In the genomic region with DNA sequence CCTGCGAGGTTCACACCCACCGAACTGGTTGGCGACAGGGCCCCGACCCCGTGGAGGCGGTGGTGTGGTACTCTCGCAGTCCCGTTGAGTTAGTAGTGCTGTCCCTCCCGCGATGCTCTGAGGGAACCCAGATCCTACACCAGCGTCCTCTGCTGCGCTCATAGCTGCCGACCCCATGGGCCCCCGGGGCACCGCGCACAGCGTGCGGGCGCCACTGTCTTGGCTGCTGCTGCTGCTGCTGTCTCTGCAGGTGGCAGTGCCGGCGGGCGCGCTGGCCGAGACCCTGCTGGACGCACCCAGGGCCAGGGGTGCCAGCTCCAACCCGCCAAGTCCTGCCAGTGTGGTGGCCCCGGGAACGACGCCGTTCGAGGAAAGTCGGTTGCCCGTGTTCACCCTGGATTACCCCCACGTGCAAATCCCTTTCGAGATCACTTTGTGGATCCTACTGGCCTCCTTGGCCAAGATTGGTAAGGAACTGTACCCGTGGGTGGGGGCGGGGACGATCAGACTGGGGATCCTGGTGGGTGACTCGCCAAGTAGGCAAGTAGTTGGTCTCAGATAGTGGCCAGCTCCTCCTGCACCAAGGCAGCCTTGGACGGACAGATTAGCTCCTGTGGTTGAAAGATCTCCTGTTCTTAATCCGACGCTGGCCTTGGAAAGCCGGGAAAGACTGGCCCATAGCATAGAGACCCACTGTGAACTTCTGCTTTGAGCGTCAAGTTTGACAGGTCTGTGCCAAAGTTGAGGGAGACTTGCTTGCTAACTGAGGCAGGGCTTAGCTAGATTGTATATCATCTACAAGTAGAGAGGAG, we compare ENCODE assay signal across 8 mouse cellular contexts. TPM values are rescaled to one million over a fixed set of nuclear protein-coding genes. Genes with fewer than 3 reads are reported as not detected.
DNase-seq lines count a peak whose midpoint lies in the region; ATAC-seq and TF ChIP-seq lines count a peak whose summit lies in the region.

No protein-coding gene starts in this region.

- 0 out of 2 replicates have a peak, but pooled peaks have one; percentile 37 for ATAC-seq in embryonic facial prominence, embryonic 13.5 days (ENCODE audit: insufficient number of reproducible peaks, insufficient read depth, low FRiP score, low TSS enrichment, low read depth)
- peak; percentile 49 for ATAC-seq in intestine, embryonic 14.5 days (replicated peaks; ENCODE audit: low FRiP score, low TSS enrichment, low read depth)
- no peak for ATAC-seq in liver, postnatal 0 days
- no peak; the same call in 1 of the 2 replicates for ATAC-seq in stomach, embryonic 16.5 days (ENCODE audit: insufficient read depth, low FRiP score)

- peaks cover 16% of the 10 kb centered on the region for H3K4me1 ChIP-seq in embryonic facial prominence, embryonic 13.5 days
- 0 out of 2 replicates have a peak, but pooled peaks cover 6% of the 10 kb centered on the region for H3K4me1 ChIP-seq in intestine, embryonic 14.5 days (replicated peaks; ENCODE audit: control insufficient read depth, insufficient read depth, low read length)
- H3K4me1 ChIP-seq in liver, postnatal 0 days (ENCODE audit: insufficient read depth) = peaks cover 9% of the 10 kb centered on the region; the same call in 1 of the 2 replicates
- H3K4me1 ChIP-seq in stomach, embryonic 16.5 days (ENCODE audit: control insufficient read depth, insufficient read depth, low read length) = peaks cover 8% of the 10 kb centered on the region; the same call in 1 of the 2 replicates

- DNase-seq in cerebellum, postnatal 14 days = peak; percentile 18 to 20
- no peak for DNase-seq in cerebellum, adult 11-12 months
- peak; percentile 6 to 15 for DNase-seq in B cell, adult 2 months
- DNase-seq in intestine, embryonic 14.5 days (ENCODE audit: low spot score) = peak; percentile 72
- DNase-seq in liver, postnatal 0 days = no peak
- DNase-seq in adipocyte (ENCODE audit: low spot score) = no peak

- H3K27ac ChIP-seq in embryonic facial prominence, embryonic 13.5 days = no peak overlapping the region
- no peak overlapping the region for H3K27ac ChIP-seq in intestine, embryonic 14.5 days (ENCODE audit: low read depth)
- H3K27ac ChIP-seq in liver, postnatal 0 days (ENCODE audit: low read depth) = no peak overlapping the region
- no peak overlapping the region for H3K27ac ChIP-seq in stomach, embryonic 16.5 days (ENCODE audit: low read length)

- peaks cover 75% of the 10 kb centered on the region for H3K27me3 ChIP-seq in embryonic facial prominence, embryonic 13.5 days
- peaks cover 65% of the 10 kb centered on the region for H3K27me3 ChIP-seq in intestine, embryonic 14.5 days (replicated peaks; ENCODE audit: control insufficient read depth, insufficient read depth, low read length)
- peaks cover 50% of the 10 kb centered on the region for H3K27me3 ChIP-seq in liver, postnatal 0 days (ENCODE audit: insufficient read depth, low read length)
- peaks cover 42% of the 10 kb centered on the region for H3K27me3 ChIP-seq in stomach, embryonic 16.5 days (ENCODE audit: control insufficient read depth, insufficient read depth, low read length)

- peak overlapping the region; percentile 69 for H3K9ac ChIP-seq in embryonic facial prominence, embryonic 13.5 days
- 0 out of 2 replicates have a peak overlapping the region, but pooled peaks have one; percentile 27 for H3K9ac ChIP-seq in intestine, embryonic 14.5 days (ENCODE audit: low read length)
- no peak overlapping the region for H3K9ac ChIP-seq in liver, postnatal 0 days (replicated peaks)
- H3K9ac ChIP-seq in stomach, embryonic 16.5 days (ENCODE audit: low read length) = peak overlapping the region; percentile 66

- TF ChIP-seq CTCF in liver, postnatal 0 days (IDR thresholded peaks at IDR 0.05; ENCODE audit: low read depth) = no peak

- no peak for TF ChIP-seq EP300 in liver, postnatal 0 days (IDR thresholded peaks at IDR 0.05; ENCODE audit: low read depth)

- no peaks in the 10 kb centered on the region for H3K9me3 ChIP-seq in embryonic facial prominence, embryonic 13.5 days
- no peaks in the 10 kb centered on the region for H3K9me3 ChIP-seq in intestine, embryonic 14.5 days (ENCODE audit: control insufficient read depth, low read length)
- H3K9me3 ChIP-seq in liver, postnatal 0 days (ENCODE audit: low read length) = no peaks in the 10 kb centered on the region
- no peaks in the 10 kb centered on the region for H3K9me3 ChIP-seq in stomach, embryonic 16.5 days (replicated peaks; ENCODE audit: control insufficient read depth, low read length)

- H3K36me3 ChIP-seq in embryonic facial prominence, embryonic 13.5 days = no peaks in the 10 kb centered on the region
- no peaks in the 10 kb centered on the region for H3K36me3 ChIP-seq in intestine, embryonic 14.5 days (ENCODE audit: control insufficient read depth, insufficient read depth, low read length)
- no peaks in the 10 kb centered on the region for H3K36me3 ChIP-seq in liver, postnatal 0 days (replicated peaks; ENCODE audit: insufficient read depth, low read length)
- H3K36me3 ChIP-seq in stomach, embryonic 16.5 days (ENCODE audit: control insufficient read depth, insufficient read depth, low read length) = no peaks in the 10 kb centered on the region

- H3K4me3 ChIP-seq in embryonic facial prominence, embryonic 13.5 days = peak overlapping the region; percentile 61
- peak overlapping the region; percentile 53 for H3K4me3 ChIP-seq in intestine, embryonic 14.5 days (ENCODE audit: low read depth, low read length)
- H3K4me3 ChIP-seq in liver, postnatal 0 days (ENCODE audit: low read depth, low read length) = peak overlapping the region; percentile 51
- H3K4me3 ChIP-seq in stomach, embryonic 16.5 days (replicated peaks; ENCODE audit: low read length) = peak overlapping the region; percentile 52

- WGBS in embryonic facial prominence, embryonic 13.5 days = 3% methylated on average over 44 of the region's 44 CpGs
- WGBS in intestine, embryonic 14.5 days = 6% methylated on average over 44 of the region's 44 CpGs
- WGBS in liver, postnatal 0 days (ENCODE audit: insufficient replicate concordance) = 4% methylated on average over 43 of the region's 44 CpGs
- 6% methylated on average over 44 of the region's 44 CpGs for WGBS in stomach, embryonic 16.5 days

- H3K4me2 ChIP-seq in embryonic facial prominence, embryonic 13.5 days = peak overlapping the region; percentile 100
- H3K4me2 ChIP-seq in intestine, embryonic 14.5 days (ENCODE audit: low read length) = peak overlapping the region; percentile 99
- peak overlapping the region; percentile 91 for H3K4me2 ChIP-seq in liver, postnatal 0 days (ENCODE audit: low read depth, low read length)
- H3K4me2 ChIP-seq in stomach, embryonic 16.5 days (ENCODE audit: low read depth, low read length) = peak overlapping the region; percentile 98

RNA-seq across cellular contexts. Expression of gene Slc9a2, which starts 1.5 kb away (rescaled TPM):
- polyA plus RNA-seq in embryonic facial prominence, embryonic 13.5 days (2015; fragmentation: Nextera tagmentation; extraction: Ambion mirVana) = 0.89 and 1.2 TPM in 2 replicates
- 0.16 and 0.20 TPM in 2 replicates for polyA plus RNA-seq in intestine, embryonic 14.5 days (2014; fragmentation: Nextera tagmentation; extraction: Ambion mirVana)
- polyA plus RNA-seq in liver, postnatal 0 days (2015; fragmentation: Nextera tagmentation; extraction: Ambion mirVana) = 0.04 TPM in 1 of 2 replicates, not detected in the other
- polyA plus RNA-seq in stomach, embryonic 16.5 days (2015; fragmentation: Nextera tagmentation; extraction: Ambion mirVana) = 3.7 and 4.1 TPM in 2 replicates

Comparison
In these comparisons a context has a peak if more than half of its experiments do, and no peak if none do; other contexts are left out.
1. DNase-seq: peak in cerebellum, postnatal 14 days (2 of 2), B cell, adult 2 months (2 of 2) and intestine, embryonic 14.5 days (single experiment); none in cerebellum, adult 11-12 months (single experiment), liver, postnatal 0 days (single experiment) and adipocyte (single experiment).
2. ATAC-seq: peak in embryonic facial prominence, embryonic 13.5 days (single experiment) and intestine, embryonic 14.5 days (single experiment); none in liver, postnatal 0 days (single experiment) and stomach, embryonic 16.5 days (single experiment).
3. Peak in every context shown above with its lines, with median percentiles within 50 percentile points of each other: H3K4me2 ChIP-seq and H3K4me3 ChIP-seq.